Mouse (Mus musculus) E14TG2a.4 (cell line): ENCODE results near the gene Sept12.
A peak's percentile ranks its signal among the peaks of the same experiment; 100 is the strongest.

Experiments
- H3K27me3 ChIP-seq: 2 replicates; pipeline ENCODE4 v1.6.1; 2014; ENCODE audit warnings: low read length, control low read depth; ENCODE audit not compliant: insufficient read depth
- H3K36me3 ChIP-seq: 2 replicates; pipeline ENCODE4 v1.6.1; 2014; ENCODE audit warnings: low read length, control low read depth; ENCODE audit not compliant: insufficient read depth
- H3K4me1 ChIP-seq: replicated peaks from 2 replicates; pipeline ENCODE4 v1.6.1; 2014; ENCODE audit warnings: low read depth, low read length, control low read depth
- H3K4me3 ChIP-seq: replicated peaks from 2 replicates; pipeline ENCODE4 v1.5.1; 2014; ENCODE audit warnings: mild to moderate bottlenecking, low read length
- H3K9me3 ChIP-seq: 2 replicates; pipeline ENCODE4 v1.6.1; 2014; ENCODE audit warnings: low read length, control low read depth
- CTCF ChIP-seq: conservative IDR thresholded peaks from 2 replicates; pipeline ENCODE4 v1.5.1; 2014; ENCODE audit warnings: low read length
- NANOG ChIP-seq: IDR thresholded peaks from 2 replicates; pipeline ENCODE4 v1.6.1; 2014; ENCODE audit warnings: borderline replicate concordance, low read length, mixed read lengths
- POU5F1 ChIP-seq: IDR thresholded peaks from 2 replicates; pipeline ENCODE4 v1.6.1; 2014; ENCODE audit warnings: low read length, borderline replicate concordance

Gene Sept12

GRCm38 (mm10) chr16:4993276-4993675, 4.4 kb downstream of the Sept12 start:
- Histone ChIP-seq H3K4me1 (peaks cover 5% of the 10 kb centered on the region; the same call in 1 of the 2 replicates), H3K4me3 (no peak overlapping the region), H3K9me3 (no peaks in the 10 kb centered on the region), H3K36me3 (no peaks in the 10 kb centered on the region), H3K27me3 (no peaks in the 10 kb centered on the region)
- TF ChIP-seq CTCF (no peak), POU5F1 (no peak), NANOG (no peak)

DNA sequence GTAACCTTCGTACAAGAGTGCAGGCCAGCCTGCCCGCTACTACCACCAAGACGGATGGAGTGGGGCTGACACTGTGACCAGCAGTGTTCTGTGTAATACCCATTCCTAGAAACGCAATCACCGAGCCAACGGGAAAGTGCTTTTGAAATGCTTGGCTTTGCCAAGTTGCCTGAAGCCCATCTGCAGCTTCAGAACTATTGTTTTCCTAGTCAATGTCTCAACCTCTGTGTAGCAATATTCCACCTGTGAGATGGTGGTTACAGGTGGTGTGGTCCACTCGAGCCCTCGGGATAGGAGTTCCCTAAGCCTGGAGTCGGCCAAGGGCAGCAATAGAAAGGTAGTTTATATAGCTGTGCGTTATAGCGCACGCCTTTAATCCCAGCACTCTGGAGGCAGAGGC, 12.9 kb downstream of the Sept12 start:
- Histone ChIP-seq H3K4me1 (peaks cover 8% of the 10 kb centered on the region), H3K27me3 (no peaks in the 10 kb centered on the region), H3K4me3 (no peak overlapping the region), H3K36me3 (no peaks in the 10 kb centered on the region), H3K9me3 (no peaks in the 10 kb centered on the region)
- TF ChIP-seq NANOG (no peak), POU5F1 (no peak), CTCF (no peak)

GRCm38 (mm10) chr16:4979755-4980380, 17.8 kb downstream of the Sept12 start:
- Histone ChIP-seq H3K9me3 (no peaks in the 10 kb centered on the region), H3K27me3 (no peaks in the 10 kb centered on the region), H3K4me1 (peaks cover 21% of the 10 kb centered on the region), H3K4me3 (no peak overlapping the region), H3K36me3 (no peaks in the 10 kb centered on the region)
- no peak for TF ChIP-seq POU5F1
- TF ChIP-seq CTCF, result peak; percentile 56
- no peak for TF ChIP-seq NANOG

DNA sequence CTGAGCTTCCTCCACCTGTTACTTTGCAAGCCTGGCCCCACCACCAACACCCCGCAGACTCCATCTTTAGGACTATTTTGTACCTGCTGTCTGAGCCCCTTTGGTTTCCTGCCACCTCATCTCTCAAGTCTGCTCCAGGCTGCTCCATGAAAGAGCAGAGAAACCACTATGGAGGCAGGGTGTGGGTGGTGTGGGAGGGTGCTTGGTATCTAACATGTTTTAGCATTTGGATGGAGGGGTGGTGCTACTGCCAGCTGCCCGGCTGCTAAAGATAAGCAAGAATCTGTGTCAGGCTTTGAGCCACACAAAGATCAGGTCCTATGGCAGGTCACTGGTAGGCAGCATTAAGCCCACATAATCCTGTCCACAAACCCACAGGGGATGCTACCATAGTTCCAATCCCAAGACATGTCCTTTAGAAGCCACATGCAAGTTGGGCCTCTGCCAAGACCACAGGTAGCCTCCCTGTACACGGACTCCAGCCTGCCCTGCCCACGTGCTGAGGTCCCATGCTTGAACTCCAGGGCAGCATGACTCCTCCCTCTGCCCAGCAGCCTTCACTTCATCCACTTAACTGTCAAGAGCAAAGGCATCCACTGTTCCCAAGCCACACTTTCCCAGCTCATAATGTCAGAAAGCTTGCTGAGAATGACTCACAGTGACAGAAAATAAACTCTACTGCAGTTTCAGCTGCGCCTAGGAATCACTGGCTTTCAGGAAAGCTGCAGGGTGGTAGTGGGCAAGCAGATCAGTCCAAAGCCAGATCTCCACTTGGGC, 19.2 kb downstream of the Sept12 start:
- H3K4me3 ChIP-seq, result no peak overlapping the region
- H3K9me3 ChIP-seq, result no peaks in the 10 kb centered on the region
- no peaks in the 10 kb centered on the region for H3K36me3 ChIP-seq
- H3K4me1 ChIP-seq, result peaks cover 17% of the 10 kb centered on the region
- H3K27me3 ChIP-seq, result no peaks in the 10 kb centered on the region
- no peak for TF ChIP-seq POU5F1
- TF ChIP-seq NANOG, result no peak
- no peak for TF ChIP-seq CTCF

DNA sequence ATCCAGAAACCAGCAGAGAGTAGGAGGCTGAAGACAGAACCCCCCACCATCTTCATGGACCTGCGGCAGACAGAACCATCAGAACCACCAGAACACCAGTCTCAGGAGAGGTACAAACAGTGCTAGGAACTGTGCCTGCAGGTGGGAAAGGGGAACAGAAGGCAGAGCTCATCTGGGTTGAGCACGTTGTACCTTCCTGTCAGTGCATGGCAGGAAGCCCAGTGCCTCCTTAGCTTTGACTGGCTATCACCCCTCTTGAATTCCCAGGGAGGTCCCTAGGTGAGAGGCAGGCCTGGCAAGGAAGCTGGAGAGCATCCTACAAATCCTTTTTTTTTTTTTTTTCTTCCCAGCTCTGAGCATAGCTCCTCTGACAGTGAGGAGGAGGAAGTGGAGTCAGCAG, 21.5 kb downstream of the Sept12 start:
- H3K4me1 ChIP-seq, result peaks cover 24% of the 10 kb centered on the region
- no peak for TF ChIP-seq CTCF
- TF ChIP-seq NANOG, result no peak
- no peak for TF ChIP-seq POU5F1
- no peaks in the 10 kb centered on the region for H3K27me3 ChIP-seq
- no peak overlapping the region for H3K4me3 ChIP-seq
- no peaks in the 10 kb centered on the region for H3K9me3 ChIP-seq
- H3K36me3 ChIP-seq, result no peaks in the 10 kb centered on the region

- TF ChIP-seq NANOG (no peak), CTCF (no peak), POU5F1 (no peak)
- no peaks in the 10 kb centered on the region for H3K27me3 ChIP-seq
- peaks cover 32% of the 10 kb centered on the region for H3K4me1 ChIP-seq
- no peaks in the 10 kb centered on the region for H3K36me3 ChIP-seq
- H3K9me3 ChIP-seq, result no peaks in the 10 kb centered on the region
- H3K4me3 ChIP-seq, result no peak overlapping the region
These were observed 23.1 kb downstream of the Sept12 start for GRCm38 (mm10) chr16:4974521-4974920.

DNA sequence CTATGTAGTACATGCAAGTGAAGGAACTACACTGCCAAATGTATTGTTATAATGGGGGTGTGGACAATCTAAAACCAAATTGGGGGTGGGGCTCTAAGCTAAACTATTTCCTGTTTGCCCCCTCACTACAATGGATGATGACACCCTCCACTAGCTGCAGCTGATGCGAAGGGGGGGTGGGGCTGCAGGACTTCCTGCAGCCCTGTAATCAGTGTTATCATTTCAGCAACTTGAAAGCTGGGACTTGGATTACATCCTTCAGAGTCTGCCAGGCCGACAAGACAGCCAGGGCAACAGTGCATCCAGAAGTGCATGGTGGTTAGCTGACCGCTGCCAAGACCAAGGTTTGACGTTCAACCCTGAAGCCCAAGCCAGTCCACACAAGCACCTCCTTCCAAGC, 26.0 kb downstream of the Sept12 start:
- TF ChIP-seq NANOG (no peak), CTCF (no peak), POU5F1 (no peak)
- Histone ChIP-seq H3K4me3 (0 out of 2 replicates have a peak overlapping the region, but pooled peaks have one; percentile 17), H3K36me3 (peaks cover 10% of the 10 kb centered on the region), H3K27me3 (no peaks in the 10 kb centered on the region), H3K9me3 (no peaks in the 10 kb centered on the region), H3K4me1 (peaks cover 26% of the 10 kb centered on the region)

DNA sequence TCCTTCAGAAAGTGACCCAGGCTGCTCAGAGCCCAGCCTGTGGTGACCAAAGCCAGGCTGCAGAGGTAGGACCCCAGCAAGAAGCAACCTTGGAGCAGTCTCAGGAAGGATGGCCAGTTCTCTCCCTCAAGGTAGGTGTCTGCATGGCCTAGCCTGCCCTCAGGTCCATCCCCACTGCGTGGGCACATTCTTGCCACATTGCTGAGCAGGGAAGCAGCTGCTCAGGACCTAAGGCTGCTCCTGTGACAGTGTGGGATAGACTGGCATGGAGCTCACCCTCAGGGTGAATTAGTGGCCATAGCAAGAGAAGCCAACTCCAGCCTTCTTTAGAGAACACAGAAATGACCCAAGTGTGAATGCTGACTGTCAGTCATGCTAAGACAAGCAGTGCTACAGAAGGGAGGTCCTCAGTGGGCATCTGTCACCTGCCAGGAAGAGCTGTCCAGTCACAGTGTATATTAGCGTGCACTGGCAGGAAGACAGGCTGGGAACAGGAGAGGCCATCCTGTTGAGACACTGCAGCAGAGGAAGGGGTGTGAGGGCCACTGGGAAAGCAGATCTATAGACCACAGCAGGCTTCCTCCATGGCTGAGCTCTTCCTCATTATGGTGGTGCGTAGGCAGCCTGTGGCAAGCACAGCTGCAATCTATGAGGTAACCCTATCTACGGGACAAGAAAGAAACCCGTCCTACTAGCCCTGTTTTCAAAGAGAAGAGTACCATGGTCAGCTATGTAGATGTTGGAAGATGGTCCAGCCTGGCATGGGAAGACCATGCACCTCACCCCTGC, 28.4 kb downstream of the Sept12 start:
- Histone ChIP-seq H3K9me3 (no peaks in the 10 kb centered on the region), H3K36me3 (peaks cover 18% of the 10 kb centered on the region), H3K4me3 (no peak overlapping the region), H3K27me3 (no peaks in the 10 kb centered on the region), H3K4me1 (peaks cover 29% of the 10 kb centered on the region)
- no peak for TF ChIP-seq POU5F1
- no peak for TF ChIP-seq CTCF
- TF ChIP-seq NANOG, result no peak
